Comparison of ENCODE assay signal across 10 mouse cellular contexts in the genomic region with DNA sequence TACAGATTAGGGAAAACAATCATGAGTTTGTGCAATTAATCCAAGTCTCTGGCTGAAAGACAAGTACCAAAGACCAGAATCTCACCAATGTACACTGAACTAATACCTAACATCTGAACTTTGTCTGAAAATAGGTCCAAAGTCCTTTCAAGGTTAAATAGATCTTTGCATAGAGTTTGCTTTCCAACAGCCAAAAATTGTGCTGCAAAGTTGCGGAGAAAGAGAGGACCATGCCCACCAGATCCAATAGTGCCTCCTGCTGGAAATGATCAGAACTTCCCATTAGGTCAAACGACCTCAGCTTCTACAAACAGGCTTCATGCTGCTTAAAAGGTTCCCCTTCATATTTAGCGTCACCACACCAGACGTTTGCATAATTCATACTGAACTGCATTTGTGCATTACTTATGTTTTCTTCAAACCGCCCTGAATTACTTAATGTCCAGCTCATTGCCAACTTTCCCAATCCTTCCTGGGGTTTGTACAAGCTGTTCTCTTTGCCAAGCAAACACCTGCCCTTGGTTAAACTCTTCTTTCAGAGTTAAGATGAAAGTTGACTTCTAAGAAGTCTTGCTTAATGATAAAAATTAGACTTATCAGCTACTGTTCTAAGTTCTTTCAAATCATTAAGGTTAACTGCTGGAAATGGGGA. TPM values are rescaled to one million over a fixed set of nuclear protein-coding genes. Genes with fewer than 3 reads are reported as not detected.
DNase-seq lines count a peak whose midpoint lies in the region; ATAC-seq and TF ChIP-seq lines count a peak whose summit lies in the region.
"Had no signal": no experiment of that assay in that cellular context is flagged by ENCODE, and none has a peak within 500 bp of the region (broad histone marks: within the 10 kb centered on the region; RNA-seq: fewer than 3 reads in every experiment).

No protein-coding gene starts in this region.

- no peaks in the 10 kb centered on the region for H3K27me3 ChIP-seq in heart, embryonic 10.5 days (ENCODE audit: insufficient read depth, poor library complexity, severe bottlenecking)
- no peaks in the 10 kb centered on the region for H3K27me3 ChIP-seq in thymus, adult 2 months (ENCODE audit: control insufficient read depth, insufficient read depth, low read length)
- H3K27me3 ChIP-seq in intestine, embryonic 16.5 days (replicated peaks; ENCODE audit: control insufficient read depth, insufficient read depth, low read length): no peaks in the 10 kb centered on the region
- H3K27me3 ChIP-seq: limb, embryonic 12.5 days had no signal

- H3K27ac ChIP-seq in heart, embryonic 10.5 days: no peak overlapping the region
- H3K27ac ChIP-seq in thymus, adult 2 months (ENCODE audit: control insufficient read depth, insufficient read depth, low read length): no peak overlapping the region
- no peak overlapping the region for H3K27ac ChIP-seq in intestine, embryonic 16.5 days (ENCODE audit: low read length)

- DNase-seq in heart, adult 18-20 months: peak; percentile 22
- no peak for DNase-seq in heart, embryonic 10.5 days (ENCODE audit: low spot score)
- peak; percentile 24 for DNase-seq in thymus, adult 2 months
- no peak for DNase-seq in thymus, adult 18-20 months
- DNase-seq in embryo, embryonic 9.5 days (ENCODE audit: extremely low spot score): peak; percentile 14
- DNase-seq in lung, postnatal 10 days: peak; percentile 78
- no peak for DNase-seq in MN1 (ENCODE audit: low spot score)

- H3K9ac ChIP-seq in intestine, embryonic 16.5 days (ENCODE audit: low read depth, low read length): no peak overlapping the region

- no peaks in the 10 kb centered on the region for H3K9me3 ChIP-seq in heart, embryonic 10.5 days
- no peaks in the 10 kb centered on the region for H3K9me3 ChIP-seq in intestine, embryonic 16.5 days (ENCODE audit: control insufficient read depth, low read length)
- H3K9me3 ChIP-seq: limb, embryonic 12.5 days had no signal

- TF ChIP-seq CTCF in thymus, adult 2 months (IDR thresholded peaks at IDR 0.05; ENCODE audit: borderline replicate concordance, control insufficient read depth, extremely low read depth, insufficient read depth, low read length, poor library complexity): no peak

- no peak for TF ChIP-seq POLR2A in thymus, adult 2 months (IDR thresholded peaks at IDR 0.05; ENCODE audit: control insufficient read depth, extremely low read depth, insufficient read depth, low read length, poor library complexity)

- no peak overlapping the region for H3K4me3 ChIP-seq in heart, embryonic 10.5 days
- H3K4me3 ChIP-seq in thymus, adult 2 months (ENCODE audit: control insufficient read depth, insufficient read depth, low read length): no peak overlapping the region
- no peak overlapping the region for H3K4me3 ChIP-seq in intestine, embryonic 16.5 days (ENCODE audit: low read length)

- no peak for ATAC-seq in intestine, embryonic 16.5 days

- H3K4me2 ChIP-seq in intestine, embryonic 16.5 days (ENCODE audit: low read depth, low read length): no peak overlapping the region

- WGBS in heart, embryonic 10.5 days: 47% methylated on average over 5 of the region's 5 CpGs
- 58% methylated on average over 5 of the region's 5 CpGs for WGBS in thymus, adult 2 months
- 56% methylated on average over 5 of the region's 5 CpGs for WGBS in intestine, embryonic 16.5 days

- H3K36me3 ChIP-seq in heart, embryonic 10.5 days: no peaks in the 10 kb centered on the region
- no peaks in the 10 kb centered on the region for H3K36me3 ChIP-seq in thymus, adult 2 months (ENCODE audit: control insufficient read depth, insufficient read depth, low read length)
- H3K36me3 ChIP-seq in intestine, embryonic 16.5 days (ENCODE audit: control insufficient read depth, insufficient read depth, low read length): no peaks in the 10 kb centered on the region
- H3K36me3 ChIP-seq: limb, embryonic 12.5 days had no signal

- H3K4me1 ChIP-seq in heart, embryonic 10.5 days: peaks cover 17% of the 10 kb centered on the region
- H3K4me1 ChIP-seq in thymus, adult 2 months (replicated peaks; ENCODE audit: control insufficient read depth, insufficient read depth, low read length): peaks cover 8% of the 10 kb centered on the region; the same call in 1 of the 2 replicates
- no peaks in the 10 kb centered on the region for H3K4me1 ChIP-seq in intestine, embryonic 16.5 days (ENCODE audit: control insufficient read depth, insufficient read depth, low read length)

RNA-seq across cellular contexts. Expression of a gene that starts 1.2 kb away (rescaled TPM):
- 1 to 10 TPM; 3.7 to 5.2 TPM for total RNA-seq in heart, adult 18-20 months (2021)
- 18.4 and 19.0 TPM in 2 replicates for polyA plus RNA-seq in heart, embryonic 10.5 days (2016; fragmentation: Nextera tagmentation; extraction: Ambion mirVana)
- polyA plus RNA-seq in thymus, adult 2 months (2012; rRNA removed): 37.5 and 45.2 TPM in 2 replicates
- 15.7 and 17.3 TPM in 2 replicates for polyA plus RNA-seq in intestine, embryonic 16.5 days (2015; fragmentation: Nextera tagmentation; extraction: Ambion mirVana)

RNA-seq across cellular contexts. Expression of a gene that starts 6.8 kb away (rescaled TPM):
- total RNA-seq in heart, adult 18-20 months (2021): not detected
- polyA plus RNA-seq in heart, embryonic 10.5 days (2016; fragmentation: Nextera tagmentation; extraction: Ambion mirVana): 2.0 TPM in 2 replicates
- 0.39 and 0.62 TPM in 2 replicates for polyA plus RNA-seq in thymus, adult 2 months (2012; rRNA removed)
- 0.39 and 0.87 TPM in 2 replicates for polyA plus RNA-seq in intestine, embryonic 16.5 days (2015; fragmentation: Nextera tagmentation; extraction: Ambion mirVana)

RNA-seq across cellular contexts. Expression of a gene that starts 46.9 kb away (rescaled TPM):
- not detected for total RNA-seq in heart, adult 18-20 months (2021)
- 0.31 TPM in 1 of 2 replicates, not detected in the other for polyA plus RNA-seq in heart, embryonic 10.5 days (2016; fragmentation: Nextera tagmentation; extraction: Ambion mirVana)
- polyA plus RNA-seq in thymus, adult 2 months (2012; rRNA removed): 0.15 and 0.26 TPM in 2 replicates
- 0.72 and 1.2 TPM in 2 replicates for polyA plus RNA-seq in intestine, embryonic 16.5 days (2015; fragmentation: Nextera tagmentation; extraction: Ambion mirVana)
- polyA plus RNA-seq: limb, embryonic 12.5 days; stomach, embryonic 14.5 days had no signal

Comparison
In these comparisons a context has a peak if more than half of its experiments do, and no peak if none do; other contexts are left out.
1. DNase-seq: peak in heart, adult 18-20 months (2 of 2), thymus, adult 2 months (single experiment), embryo, embryonic 9.5 days (single experiment) and lung, postnatal 10 days (single experiment); none in heart, embryonic 10.5 days (single experiment), thymus, adult 18-20 months (0 of 2) and MN1 (single experiment).